Mouse (Mus musculus): ENCODE data around the gene Asf1b.
A peak's percentile ranks its signal among the peaks of the same experiment; 100 is the strongest.
"Not testable (repeated sequence)": the region's sequence is repeated elsewhere in the genome, so short reads cannot be mapped to it uniquely, and the experiment has no call there.

Asf1b gene

DNA sequence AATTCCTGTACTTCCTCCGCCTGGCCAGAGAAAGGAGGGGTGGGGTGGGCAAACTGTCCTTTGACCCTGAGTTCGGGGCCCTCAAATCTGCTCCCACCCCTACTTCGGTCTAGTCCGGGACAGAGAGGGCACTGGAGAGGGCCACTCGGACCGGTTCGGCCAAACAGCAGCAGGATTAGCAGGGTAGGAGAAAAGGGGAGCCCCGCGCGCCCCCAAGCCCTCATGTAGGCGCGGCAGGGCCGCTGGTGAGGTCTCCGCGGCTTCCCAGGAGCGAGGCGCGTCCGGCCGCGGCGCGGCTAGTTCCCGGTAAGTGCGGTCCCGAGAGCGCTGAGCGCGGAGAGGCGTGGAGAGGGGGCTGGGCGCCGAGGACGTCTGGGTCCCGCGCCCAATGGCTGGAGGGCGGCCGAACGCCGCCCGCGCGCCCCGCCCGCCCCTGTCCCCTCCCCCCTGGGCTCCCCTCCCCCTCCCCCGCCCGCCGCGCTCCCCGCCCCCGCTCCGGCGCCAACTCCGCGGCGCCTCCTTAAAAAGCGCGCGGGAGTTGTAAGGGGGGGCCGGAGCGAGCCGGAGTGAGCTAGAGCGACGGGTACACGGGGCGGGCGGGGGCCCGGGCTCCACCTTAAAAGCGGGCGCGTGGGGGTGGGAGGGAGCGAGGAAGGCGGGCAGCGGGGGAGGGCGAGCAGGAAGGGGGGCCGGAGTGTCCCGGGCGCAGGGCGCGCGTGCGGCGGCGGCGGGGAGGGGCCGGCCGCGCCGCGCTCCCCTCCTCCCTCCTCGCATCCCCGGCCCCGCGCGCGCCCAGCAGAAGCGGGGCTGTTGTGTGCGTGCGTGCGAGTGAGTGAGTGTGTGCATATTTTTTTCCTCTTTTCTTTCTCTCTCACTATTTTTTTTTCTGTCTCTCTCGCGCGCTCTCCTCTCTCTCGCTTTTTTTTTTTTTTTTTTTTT is 41.5 kb downstream of the Asf1b start:
- peak; percentile 82 to 83 for DNase-seq

- DNase-seq, result peak; percentile 47 to 67
Observed at GRCm38 (mm10) chr8:83997511-83998141, 42.3 kb downstream of the Asf1b start, which contains the start of gene Samd1. Gene Samd1, plus strand, starts transcription at chr8:83997672.

- peak; percentile 61 to 73 for DNase-seq
Observed at GRCm38 (mm10) chr8:83998231-83999056, 43.1 kb downstream of the Asf1b start.

DNA sequence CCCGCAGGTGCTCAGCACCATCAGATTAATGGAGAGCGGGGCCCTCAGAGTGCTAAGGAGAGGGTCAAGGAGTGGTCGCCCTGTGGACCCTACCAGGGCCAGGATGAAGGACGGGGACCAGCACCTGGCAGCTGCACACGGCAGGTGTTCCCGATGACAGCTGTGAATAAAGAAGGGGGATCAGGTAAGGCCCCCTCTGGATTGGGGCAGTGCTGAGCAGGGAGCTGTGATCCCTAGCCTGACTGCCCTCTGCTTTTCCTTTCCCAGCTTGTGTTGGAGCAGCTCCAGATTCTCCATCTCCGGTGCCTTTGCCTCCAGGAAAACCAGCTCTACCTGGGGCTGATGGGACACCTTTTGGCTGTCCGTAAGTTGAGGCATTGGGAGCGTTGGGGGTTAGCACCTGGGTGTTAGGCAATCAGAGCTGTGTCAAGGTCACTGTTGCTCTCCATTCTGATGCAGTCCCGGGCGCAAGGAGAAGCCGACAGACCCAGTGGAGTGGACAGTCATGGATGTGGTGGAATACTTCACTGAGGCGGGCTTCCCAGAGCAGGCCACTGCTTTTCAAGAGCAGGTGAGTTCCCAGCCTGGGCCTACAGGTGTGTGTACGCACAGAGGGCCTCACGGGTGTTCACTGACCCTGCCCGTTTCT is 43.9 kb downstream of the Asf1b start:
- no peak for DNase-seq

GRCm38 (mm10) chr8:83999825-84000224 is 44.5 kb downstream of the Asf1b start:
- DNase-seq, result no peak

DNA sequence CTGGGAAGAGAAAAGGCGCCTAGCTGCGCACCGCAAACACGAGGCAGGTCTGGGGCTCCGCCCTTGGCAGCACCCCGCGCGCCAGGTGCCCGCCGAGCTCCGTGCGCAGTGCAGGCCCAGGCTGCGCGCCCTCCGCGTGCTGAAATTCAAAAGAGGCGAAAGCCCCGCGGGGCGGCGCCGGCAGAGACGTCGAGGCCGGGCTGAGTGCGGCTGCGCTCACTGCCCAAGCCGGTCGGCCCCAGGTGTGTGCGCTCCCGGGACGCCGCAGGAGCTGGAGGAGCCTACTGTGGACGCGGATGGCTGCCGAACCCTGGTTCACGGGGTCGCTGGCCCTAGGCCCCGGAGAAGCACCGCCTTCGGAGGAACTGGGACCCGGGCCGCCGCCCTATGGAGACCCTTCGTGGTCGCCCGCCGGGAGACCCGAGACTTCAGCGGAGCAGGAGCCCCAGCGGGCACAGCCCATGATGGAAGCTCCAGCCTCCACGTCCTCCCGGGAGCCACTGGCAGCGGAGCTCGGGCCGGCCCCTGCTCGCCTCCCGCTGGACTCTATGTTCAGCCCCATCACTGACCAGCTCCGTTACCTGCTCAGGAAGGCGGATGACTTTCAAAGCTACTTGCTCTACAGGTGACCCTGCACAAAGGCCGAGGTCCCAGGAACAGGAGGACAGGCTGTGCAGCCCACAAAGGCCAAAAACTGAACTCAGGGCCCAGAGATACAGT is 46.1 kb downstream of the Asf1b start, which contains the start of gene 1700067K01Rik:
TSS of gene 1700067K01Rik (plus strand) at position 222 of the 720 bp plus-strand sequence.
- DNase-seq, result no peak

GRCm38 (mm10) chr8:84002957-84003611 is 47.8 kb downstream of the Asf1b start:
- no peak for DNase-seq

DNA sequence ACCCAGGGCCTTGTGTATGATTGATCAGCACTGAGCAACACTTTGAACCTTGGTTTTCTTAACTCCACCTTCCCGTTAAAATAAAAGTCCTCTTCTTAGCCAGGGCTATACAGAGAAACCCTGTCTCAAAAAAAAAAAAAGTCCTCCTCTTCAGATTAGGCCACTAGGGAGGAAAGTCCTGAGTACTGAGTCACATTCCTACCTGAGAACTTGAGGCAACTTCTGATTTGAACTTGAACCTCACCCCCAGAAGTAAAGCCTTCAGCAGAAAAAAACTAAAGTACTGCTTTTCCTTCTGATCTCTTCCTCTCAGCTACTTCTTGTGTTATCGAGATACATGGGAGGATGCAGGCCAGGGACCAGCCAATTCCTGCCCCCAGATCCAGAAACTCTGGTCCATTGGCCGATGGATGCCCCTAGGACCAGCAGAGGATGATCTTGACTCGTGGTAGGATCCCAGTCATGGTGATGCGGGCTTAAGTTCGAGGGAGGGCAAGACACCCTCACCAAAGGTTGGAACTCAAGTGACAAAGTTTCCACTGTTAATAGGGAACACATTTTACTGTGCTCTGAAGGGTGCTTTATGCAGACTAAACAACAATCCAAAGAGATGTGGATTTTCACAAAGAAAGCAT is 48.4 kb downstream of the Asf1b start:
- no peak for DNase-seq

GRCm38 (mm10) chr8:84004533-84005201 is 49.4 kb downstream of the Asf1b start:
- peak; percentile 93 to 95 for DNase-seq

DNA sequence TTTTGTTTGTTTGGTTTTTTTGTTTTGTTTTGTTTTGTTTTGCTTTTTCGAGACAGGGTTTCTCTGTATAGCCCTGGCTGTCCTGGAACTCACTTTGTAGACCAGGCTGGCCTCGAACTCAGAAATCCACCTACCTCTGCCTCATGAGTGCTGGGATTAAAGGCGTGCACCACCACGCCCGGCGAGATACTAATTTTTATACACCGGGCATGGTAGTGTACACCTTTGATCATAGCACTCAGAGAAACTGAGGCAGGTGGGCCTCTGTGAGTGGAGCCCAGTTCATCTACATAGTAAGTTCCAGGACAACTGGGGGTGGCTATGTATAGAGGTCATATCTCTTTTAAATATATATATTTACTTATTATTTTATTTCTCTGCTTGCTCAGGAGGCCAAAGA is 50.2 kb downstream of the Asf1b start:
- DNase-seq, result not testable (repeated sequence)

- no peak for DNase-seq
Observed at GRCm38 (mm10) chr8:84008362-84008761, 53.1 kb downstream of the Asf1b start.

GRCm38 (mm10) chr8:84009876-84010275 is 54.6 kb downstream of the Asf1b start:
- peak; percentile 56 to 85 for DNase-seq

DNA sequence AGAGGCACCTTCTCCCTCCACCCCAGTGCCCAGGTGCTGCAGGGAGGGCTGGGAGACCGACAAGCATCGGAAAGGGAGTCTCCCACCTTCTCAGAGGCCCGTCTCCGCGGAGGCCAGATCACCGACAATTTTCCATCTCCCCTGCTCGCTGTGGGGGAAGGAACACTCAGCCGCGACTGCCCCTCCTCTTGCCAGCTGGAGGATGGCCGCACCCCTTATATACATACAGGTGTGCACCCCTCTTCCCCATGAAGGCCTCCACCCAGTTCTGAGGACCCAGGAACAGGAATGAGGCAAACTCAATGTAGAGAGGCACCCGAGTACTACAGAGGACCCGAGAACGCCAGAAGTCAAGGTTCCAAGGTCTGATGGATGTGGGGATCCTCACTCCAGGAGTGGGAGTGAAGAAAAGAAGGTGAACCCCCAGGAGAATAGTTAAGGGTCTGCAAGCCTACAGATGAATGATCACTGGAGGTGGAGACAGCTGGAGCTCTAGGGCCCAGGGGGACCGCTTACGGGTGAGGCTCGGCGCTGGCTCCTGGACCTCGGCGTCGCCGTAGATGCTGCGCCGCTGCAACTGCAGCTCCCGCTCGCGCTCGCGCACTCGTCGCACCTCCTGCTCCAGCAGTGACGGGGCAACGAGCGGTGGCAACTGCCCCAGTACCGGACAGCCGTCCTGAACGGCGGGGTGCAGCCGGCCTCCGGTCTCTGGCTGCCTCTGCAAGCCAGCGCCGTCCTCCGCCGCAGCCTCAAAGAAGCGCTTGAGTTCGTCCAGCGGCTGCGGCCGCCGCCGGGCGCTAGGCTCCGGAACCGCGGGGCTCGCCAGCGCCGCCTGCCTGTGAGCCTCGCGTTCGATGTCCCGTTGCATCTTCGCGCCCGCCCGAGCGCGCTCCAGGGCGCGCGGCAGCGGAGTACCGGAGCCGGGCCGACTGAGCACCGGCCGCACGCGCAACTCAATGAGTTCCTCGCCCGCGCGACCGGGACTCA is 55.6 kb downstream of the Asf1b start:
- DNase-seq, result peak; percentile 54 to 84

DNA sequence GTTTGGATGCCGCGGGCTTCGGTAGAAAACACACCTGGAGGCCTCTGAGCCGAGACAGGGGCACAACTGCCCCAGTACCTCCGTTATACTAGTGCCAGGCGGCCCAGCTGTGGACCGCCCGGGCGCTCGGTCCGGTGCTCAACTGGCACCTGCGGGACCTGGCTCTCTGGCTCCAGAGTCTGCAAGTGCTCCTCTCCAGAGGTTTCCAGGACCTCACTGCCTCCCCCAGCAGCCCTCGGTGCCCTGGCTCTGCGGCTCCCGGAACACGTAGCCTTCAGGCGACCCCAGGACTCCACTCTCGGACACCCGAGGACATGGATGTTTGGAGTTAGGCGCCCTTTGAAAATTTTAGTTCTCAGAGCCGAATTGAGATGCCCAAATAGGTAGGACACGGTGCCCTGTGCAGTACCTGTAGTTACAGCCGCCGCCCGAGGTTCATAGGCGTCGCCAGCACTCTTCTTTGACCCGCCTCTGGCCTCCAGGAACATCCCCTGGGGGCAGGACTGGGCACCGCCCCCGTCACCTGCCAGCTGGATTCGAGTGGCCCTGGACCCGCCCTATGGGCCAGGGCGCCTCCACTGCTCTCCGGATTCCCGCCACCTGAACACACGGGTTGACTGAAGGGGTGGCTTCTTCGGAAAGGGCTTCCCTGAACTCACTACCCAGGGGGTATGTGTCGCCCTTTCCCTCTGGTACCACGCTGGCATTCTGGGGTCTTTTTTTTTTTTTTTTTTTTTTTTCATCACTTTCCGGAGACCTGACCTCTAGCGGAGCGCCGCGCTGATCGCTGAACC is 56.6 kb downstream of the Asf1b start, which contains the start of gene 2210011C24Rik:
TSS of gene 2210011C24Rik (minus strand) at position 467 of the 794 bp plus-strand sequence.
- no peak for DNase-seq

DNA sequence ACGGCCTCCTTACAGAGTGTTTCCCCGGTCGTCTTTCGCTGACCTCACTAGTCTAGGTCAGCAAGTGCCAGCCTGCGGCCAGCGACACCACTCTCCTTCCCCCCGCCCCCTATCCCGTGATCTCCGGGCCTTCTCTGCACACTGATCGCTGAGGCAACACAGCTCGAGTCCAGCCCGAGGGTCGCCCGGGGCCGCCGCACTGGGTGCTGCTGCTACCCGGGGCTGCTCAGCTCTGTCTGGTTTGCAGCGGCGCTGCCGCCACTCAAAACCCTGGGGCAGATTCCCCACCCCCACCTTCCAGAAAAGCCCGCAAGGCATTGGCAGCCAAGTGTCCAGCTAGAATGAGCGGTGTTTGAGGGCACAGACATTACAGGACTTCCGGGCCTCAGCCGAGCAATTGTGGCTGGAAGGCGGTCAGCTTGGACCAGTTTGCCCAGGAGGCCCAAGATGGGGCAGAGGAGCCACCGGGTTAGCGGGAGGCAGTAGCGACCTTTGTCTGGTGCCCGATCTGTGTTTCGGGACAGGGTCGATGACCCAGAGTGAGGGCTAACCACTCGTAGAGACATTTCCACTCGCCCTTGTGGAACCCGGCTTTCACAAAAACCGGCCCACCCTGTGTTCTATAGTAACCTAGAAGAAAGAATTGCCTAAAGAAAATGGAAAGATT is 57.3 kb downstream of the Asf1b start:
- DNase-seq, result no peak

GRCm38 (mm10) chr8:84015833-84016232 is 60.5 kb downstream of the Asf1b start:
- DNase-seq, result no peak

DNA sequence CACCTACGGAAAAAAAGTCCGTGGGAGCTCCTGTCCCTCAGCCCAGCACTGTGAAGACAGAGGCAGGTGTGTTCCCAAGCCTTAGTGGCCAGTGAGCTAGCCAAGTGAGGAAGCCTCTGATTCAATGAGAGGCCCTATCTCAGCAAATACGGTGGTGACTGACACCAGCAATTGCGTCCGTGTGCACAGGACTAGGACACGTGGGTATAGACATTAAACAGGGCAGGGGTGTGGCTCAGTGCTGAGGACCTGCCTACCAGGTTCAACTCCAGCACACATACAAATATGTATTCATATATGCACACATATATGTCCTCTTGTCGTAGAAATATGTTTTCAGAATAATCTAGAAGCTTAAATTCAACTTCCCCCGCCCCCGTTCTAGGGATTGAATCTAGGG is 64.4 kb downstream of the Asf1b start:
- no peak for DNase-seq
